Mouse (Mus musculus) liver, postnatal 0 days (tissue): ENCODE measurements around the gene Cdc42. TPM values are rescaled to one million over a fixed set of nuclear protein-coding genes. Genes with fewer than 3 reads are reported as not detected.
A peak's percentile ranks its signal among the peaks of the same experiment; 100 is the strongest.

Experiments used
- ATAC-seq: fragments of 200-750 bp; cut with Nextera tagmentation; 2 replicates; pipeline ENCODE4 v1.8.0; 2017; ENCODE audit warnings: mild to moderate bottlenecking, moderate library complexity
- DNase-seq: peaks from one replicate; pipeline ENCODE4 v3.0.0-alpha.2; 2016
- H3K27ac ChIP-seq: fragments of 300-500 bp; sonication (generic); 2 replicates; pipeline ENCODE4 v1.5.1; 2014; ENCODE audit warnings: antibody characterized with exemption, moderate library complexity, mild to moderate bottlenecking, low read depth
- H3K27me3 ChIP-seq: fragments of 300-500 bp; sonication (generic); 2 replicates; pipeline ENCODE4 v1.6.1; 2014; ENCODE audit warnings: low read length, control low read depth, mixed read lengths; ENCODE audit not compliant: insufficient read depth
- H3K36me3 ChIP-seq: fragments of 300-500 bp; sonication (generic); replicated peaks from 2 replicates; pipeline ENCODE4 v1.6.1; 2014; ENCODE audit warnings: mild to moderate bottlenecking, control low read depth, low read length, moderate library complexity, mixed read lengths; ENCODE audit not compliant: insufficient read depth
- H3K4me1 ChIP-seq: fragments of 300-500 bp; sonication (generic); 2 replicates; pipeline ENCODE4 v1.6.1; 2014; ENCODE audit warnings: antibody characterized with exemption, mild to moderate bottlenecking, control low read depth; ENCODE audit not compliant: insufficient read depth
- H3K4me2 ChIP-seq: fragments of 300-500 bp; sonication (generic); 2 replicates; pipeline ENCODE4 v1.6.1; 2014; ENCODE audit warnings: low read depth, mild to moderate bottlenecking, low read length, moderate library complexity, mixed read lengths
- H3K4me3 ChIP-seq: fragments of 300-500 bp; sonication (generic); 2 replicates; pipeline ENCODE4 v1.5.1; 2014; ENCODE audit warnings: low read depth, low read length
- H3K9ac ChIP-seq: fragments of 300-500 bp; sonication (generic); replicated peaks from 2 replicates; pipeline ENCODE4 v1.6.1; 2014; ENCODE audit warnings: mild to moderate bottlenecking, moderate library complexity
- H3K9me3 ChIP-seq: fragments of 300-500 bp; sonication (generic); 2 replicates; pipeline ENCODE4 v1.6.1; 2016; ENCODE audit warnings: mild to moderate bottlenecking, control low read depth, low read length, mixed read lengths
- CTCF ChIP-seq: sonication (generic); IDR thresholded peaks from 2 replicates; pipeline ENCODE4 v1.5.1; 2016; ENCODE audit warnings: antibody characterized with exemption, low read depth
- EP300 ChIP-seq: IDR thresholded peaks from 2 replicates; pipeline ENCODE4 v1.6.1; 2016; ENCODE audit warnings: antibody characterized with exemption, low read depth, mild to moderate bottlenecking
- WGBS: fragments of 180-500 bp; shearing (Covaris S2); extraction: QIAGEN DNeasy Blood & Tissue Kit; methylation state at CpG from one replicate; pipeline ENCODE4 v1.1.7; 2014; ENCODE audit not compliant: insufficient replicate concordance; 5-methylcytosine and 5-hydroxymethylcytosine counted together
- polyA plus RNA-seq: library from polyadenylated mRNA; unstranded; fragments of >200 nt; fragmentation: Nextera tagmentation; extraction: Ambion mirVana; gene quantifications from 2 replicates; pipeline ENCODE4 v1.2.1, GENCODE M21; 2015

The Cdc42 gene
- polyA plus RNA-seq, 1 experiment from 2014 or later: 227 TPM

DNA sequence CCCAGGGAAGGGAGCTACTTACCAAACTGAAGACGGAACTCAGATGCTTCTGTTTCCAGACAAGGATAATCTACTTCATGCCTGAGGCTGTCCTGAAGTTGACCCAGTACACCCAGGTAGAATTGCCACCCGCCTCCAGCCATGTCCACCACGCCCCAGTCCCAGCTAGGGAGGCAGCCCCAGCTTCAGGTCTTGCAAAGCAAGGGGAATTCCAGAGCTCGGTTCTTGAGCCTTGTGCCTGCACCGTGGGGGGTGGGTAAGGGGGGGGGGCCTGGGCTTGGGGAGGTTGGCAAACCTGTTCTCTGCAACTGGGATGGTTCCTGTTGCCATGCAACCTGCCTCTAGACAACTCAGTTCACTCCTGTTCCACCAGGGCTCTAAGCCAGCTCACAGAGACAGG, 78.2 kb downstream of the Cdc42 start:
- no peak for ATAC-seq
- no peak for DNase-seq
- Histone ChIP-seq H3K9ac (no peak overlapping the region), H3K27me3 (peaks cover 73% of the 10 kb centered on the region), H3K9me3 (no peaks in the 10 kb centered on the region), H3K27ac (no peak overlapping the region), H3K4me2 (no peak overlapping the region), H3K36me3 (no peaks in the 10 kb centered on the region), H3K4me1 (no peaks in the 10 kb centered on the region), H3K4me3 (0 out of 2 replicates have a peak overlapping the region, but pooled peaks have one; percentile 57)
- 34% methylated on average over 5 of the region's 5 CpGs for WGBS
- TF ChIP-seq CTCF (no peak), EP300 (no peak)

DNA sequence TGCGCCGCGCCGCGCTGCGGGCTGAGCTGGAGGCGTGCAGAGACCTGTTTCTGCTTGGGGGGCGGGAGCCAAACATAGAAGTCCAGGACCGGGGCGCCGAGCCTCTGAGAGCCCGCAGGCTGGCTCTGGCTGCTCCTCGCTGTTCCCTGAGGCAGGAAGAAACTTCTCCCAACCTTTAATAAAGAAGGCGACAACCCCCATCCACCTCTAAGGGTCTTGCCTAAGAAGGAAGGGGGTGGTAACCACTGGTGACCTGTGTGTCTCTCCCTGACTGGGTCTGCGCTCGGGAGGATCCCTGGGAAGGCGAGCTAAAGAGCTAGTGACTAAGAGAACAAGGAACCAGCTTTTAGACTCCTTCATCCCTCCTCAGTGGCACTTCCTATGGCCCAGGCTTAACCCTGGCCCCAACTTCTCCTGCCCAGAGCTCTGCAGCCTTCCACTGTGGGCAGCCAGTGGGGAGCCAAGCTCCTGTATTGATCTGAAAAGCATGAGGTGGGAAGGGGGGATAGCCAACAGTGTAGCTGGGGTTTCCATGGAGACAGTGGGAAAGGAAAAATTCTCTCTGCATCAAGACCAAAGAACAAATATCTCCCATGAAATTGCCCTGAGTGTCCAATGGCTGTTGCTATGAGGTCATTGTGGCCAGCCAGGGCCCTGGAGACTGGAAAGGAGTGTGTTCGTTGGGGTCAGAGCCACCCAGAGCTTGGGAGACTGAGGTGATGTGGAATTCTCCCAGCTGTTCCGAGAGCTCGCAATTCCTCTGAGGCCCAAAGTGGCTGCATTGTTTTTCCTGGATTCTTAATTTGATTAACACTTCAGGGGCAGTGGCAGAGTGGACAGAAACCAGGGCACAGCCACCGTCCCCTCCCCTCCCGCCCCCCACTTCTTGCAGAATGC, 79.1 kb downstream of the Cdc42 start:
- H3K9ac ChIP-seq: peak overlapping the region; percentile 67
- ATAC-seq (0 out of 2 replicates have a peak, but pooled peaks have one; percentile 12), DNase-seq (no peak)
- H3K4me3 ChIP-seq: peak overlapping the region; percentile 57
- H3K36me3 ChIP-seq: no peaks in the 10 kb centered on the region
- peak overlapping the region; percentile 72 for H3K4me2 ChIP-seq
- H3K4me1 ChIP-seq: no peaks in the 10 kb centered on the region
- WGBS: 7% methylated on average over 21 of the region's 22 CpGs
- peaks cover 71% of the 10 kb centered on the region for H3K27me3 ChIP-seq
- H3K9me3 ChIP-seq: no peaks in the 10 kb centered on the region
- TF ChIP-seq CTCF: no peak
- no peak for TF ChIP-seq EP300
- no peak overlapping the region for H3K27ac ChIP-seq

DNA sequence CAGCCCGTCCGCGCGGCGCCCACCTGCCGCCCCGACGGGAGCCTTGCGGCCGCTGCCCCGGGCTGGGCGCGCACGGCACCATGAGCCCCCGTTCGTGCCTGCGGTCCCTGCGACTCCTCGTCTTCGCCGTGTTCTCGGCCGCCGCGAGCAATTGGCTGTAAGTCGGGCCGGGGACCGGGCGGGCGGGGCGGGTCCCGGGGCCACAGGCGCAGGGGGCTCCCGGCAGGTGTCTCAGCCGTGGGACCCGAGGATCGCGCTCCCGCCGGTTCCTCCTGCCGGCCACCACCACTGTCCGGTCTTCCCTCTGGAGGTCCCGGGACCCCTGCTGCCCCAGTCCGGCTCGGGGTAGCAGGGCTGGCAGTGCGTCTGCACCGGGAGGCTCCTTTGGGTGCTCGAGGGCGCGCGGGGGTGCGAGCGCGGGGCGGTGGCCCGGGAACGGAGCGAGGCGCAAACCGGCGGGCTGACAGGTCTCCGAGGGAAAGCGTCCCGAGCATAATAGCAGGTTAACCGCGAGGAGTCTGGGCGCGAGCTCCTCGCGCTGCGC, 79.8 kb downstream of the Cdc42 start:
- H3K36me3 ChIP-seq: no peaks in the 10 kb centered on the region
- H3K4me1 ChIP-seq: no peaks in the 10 kb centered on the region
- DNase-seq: no peak
- peaks cover 65% of the 10 kb centered on the region for H3K27me3 ChIP-seq
- no peaks in the 10 kb centered on the region for H3K9me3 ChIP-seq
- 0 out of 2 replicates have a peak overlapping the region, but pooled peaks have one; percentile 34 for H3K27ac ChIP-seq
- 4% methylated on average over 52 of the region's 71 CpGs for WGBS
- TF ChIP-seq CTCF: no peak
- TF ChIP-seq EP300: no peak
- H3K9ac ChIP-seq: peak overlapping the region; percentile 67
- ATAC-seq: peak; percentile 9; the same call in 1 of the 2 replicates
- H3K4me2 ChIP-seq: peak overlapping the region; percentile 72
- peak overlapping the region; percentile 57 for H3K4me3 ChIP-seq

DNA sequence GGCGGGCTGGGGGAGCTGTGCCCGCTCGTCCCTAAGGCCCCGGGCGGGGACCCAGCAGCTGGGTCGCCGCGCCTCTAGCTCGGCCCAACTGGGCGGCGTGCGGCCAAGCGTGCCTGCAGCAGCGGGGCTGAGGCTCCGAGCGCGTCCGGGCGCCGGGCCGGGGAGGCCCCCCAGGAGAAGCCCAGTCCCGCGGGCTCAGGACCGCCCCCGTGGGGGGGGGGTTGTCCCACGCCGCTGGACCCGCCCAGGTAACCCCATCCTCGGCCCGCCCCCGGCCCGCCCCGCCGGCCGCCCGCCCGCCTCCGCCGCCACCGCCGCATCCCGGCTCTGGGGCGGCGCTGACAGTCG, 80.4 kb downstream of the Cdc42 start, which contains the start of gene Wnt4:
TSS of gene Wnt4 (plus strand) at position 324 of the 348 bp plus-strand sequence.
- no peak for TF ChIP-seq EP300
- TF ChIP-seq CTCF: no peak
- Histone ChIP-seq H3K4me1 (no peaks in the 10 kb centered on the region), H3K4me3 (peak within 1 kb of the TSS; percentile 57), H3K36me3 (no peaks in the 10 kb centered on the region), H3K27ac (0 out of 2 replicates have a peak within 1 kb of the TSS, but pooled peaks have one; percentile 34), H3K9me3 (no peaks in the 10 kb centered on the region), H3K4me2 (peak within 1 kb of the TSS; percentile 72), H3K9ac (peak within 1 kb of the TSS; percentile 67), H3K27me3 (peaks cover 62% of the 10 kb centered on the region)
- ATAC-seq: peak; percentile 82
- DNase-seq: peak; percentile 77
- WGBS: 0% methylated on average over 1 of the region's 45 CpGs

DNA sequence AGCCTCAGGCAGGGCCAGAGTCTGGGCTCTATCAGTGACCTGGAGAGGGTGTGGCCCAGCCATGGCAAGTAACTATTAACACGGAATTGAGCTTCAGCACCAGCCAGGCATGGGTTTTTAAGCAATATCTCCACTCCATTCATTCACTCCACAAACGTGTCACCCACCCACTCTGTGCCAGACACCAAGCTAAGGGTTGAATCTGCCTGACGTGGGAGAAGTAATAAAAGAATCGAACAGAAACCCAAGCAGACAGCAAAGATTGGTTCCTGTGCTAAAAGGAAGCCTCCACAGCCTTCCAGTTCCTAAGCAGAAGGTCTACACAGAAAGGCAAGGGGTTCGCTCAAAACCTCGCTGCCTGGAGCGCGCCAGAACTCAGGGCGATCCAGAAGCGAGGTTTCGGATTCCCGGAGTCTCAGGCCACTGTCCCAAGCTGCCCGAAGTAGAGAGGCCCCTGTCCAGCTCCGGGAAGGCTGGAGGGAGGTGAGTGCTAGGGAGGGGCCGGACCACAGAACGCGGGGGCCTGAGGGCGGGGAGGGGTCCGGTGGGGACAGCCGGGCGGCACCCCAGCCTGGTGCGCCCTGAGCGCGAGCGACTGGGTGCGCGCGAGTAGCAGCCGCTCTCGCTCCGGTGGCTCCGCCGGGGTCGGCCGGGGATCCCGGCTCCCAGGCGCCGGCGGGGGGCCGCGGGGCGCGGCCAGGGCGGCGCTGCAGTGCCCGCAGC, 80.9 kb downstream of the Cdc42 start:
- Histone ChIP-seq H3K4me3 (peak overlapping the region; percentile 57), H3K9me3 (no peaks in the 10 kb centered on the region), H3K36me3 (no peaks in the 10 kb centered on the region), H3K4me2 (peak overlapping the region; percentile 72), H3K4me1 (no peaks in the 10 kb centered on the region), H3K27me3 (peaks cover 58% of the 10 kb centered on the region), H3K9ac (peak overlapping the region; percentile 46; the same call in 1 of the 2 replicates), H3K27ac (no peak overlapping the region)
- ATAC-seq (peak; percentile 26), DNase-seq (no peak)
- 4% methylated on average over 30 of the region's 46 CpGs for WGBS
- TF ChIP-seq CTCF (no peak), EP300 (no peak)

DNA sequence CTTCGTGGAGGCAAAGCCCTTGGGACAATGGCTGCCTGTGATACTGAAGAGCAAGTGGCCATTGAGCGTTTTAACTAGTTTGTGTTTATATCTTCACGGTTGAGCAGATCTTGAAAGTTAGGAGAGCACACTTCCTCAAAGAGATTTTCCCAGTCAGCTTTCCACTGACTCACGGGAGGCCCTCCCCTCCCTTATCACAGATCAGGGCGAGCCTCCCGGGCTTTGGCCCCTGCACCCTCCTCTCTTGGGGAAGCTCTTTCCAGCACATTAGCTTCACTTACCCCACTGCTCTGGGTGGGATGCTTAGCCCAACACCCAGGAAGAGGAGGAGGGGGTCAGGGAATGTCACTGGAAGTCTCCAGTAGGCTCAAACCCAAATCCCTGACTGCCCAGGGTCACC, 83.2 kb downstream of the Cdc42 start:
- Histone ChIP-seq H3K27ac (no peak overlapping the region), H3K4me1 (no peaks in the 10 kb centered on the region), H3K9ac (no peak overlapping the region), H3K4me2 (no peak overlapping the region), H3K36me3 (no peaks in the 10 kb centered on the region), H3K27me3 (peaks cover 39% of the 10 kb centered on the region), H3K9me3 (no peaks in the 10 kb centered on the region), H3K4me3 (no peak overlapping the region)
- DNase-seq (no peak), ATAC-seq (no peak)
- 11% methylated on average over 6 of the region's 6 CpGs for WGBS
- no peak for TF ChIP-seq CTCF
- TF ChIP-seq EP300: no peak
